In genomic region chr9:63377270-63378142, GRCm38 (mm10) we compare ENCODE assay signal across 1 mouse cellular context.
TF ChIP-seq lines count a peak whose summit lies in the region.

TSS of gene Map2k5 (minus strand) at chr9:63377902.

TF ChIP-seq in MEL, 35 proteins besides CTCF, POLR2A, EP300 and RAD21 (continued from another document):
- no peak for TF ChIP-seq MAFK (IDR thresholded peaks at IDR 0.05; ENCODE audit: borderline replicate concordance, low read depth, low read length)
- no peak; the same call in 1 of the 2 replicates for TF ChIP-seq RCOR1 (IDR thresholded peaks at IDR 0.05; ENCODE audit: low read depth, low read length)
- TF ChIP-seq ETS1 (IDR thresholded peaks at IDR 0.05; ENCODE audit: low read depth, low read length): no peak; the same call in 1 of the 2 replicates
- peak; percentile 49 for TF ChIP-seq NELFE (IDR thresholded peaks at IDR 0.05; ENCODE audit: low read depth, low read length)
- TF ChIP-seq TCF12 (IDR thresholded peaks at IDR 0.05; ENCODE audit: low read depth, low read length): peak; percentile 56; the same call in 1 of the 2 replicates
- peak; percentile 70; the same call in 1 of the 2 replicates for TF ChIP-seq ELF1 (IDR thresholded peaks at IDR 0.05; ENCODE audit: low read depth, low read length)
